Mouse (Mus musculus): ENCODE results near the gene Znrf4. TPM values are rescaled to one million over a fixed set of nuclear protein-coding genes. Genes with fewer than 3 reads are reported as not detected.

Znrf4 gene
- polyA plus RNA-seq, 1 experiment from 2014 or later, result not detected

- no peak for ATAC-seq (replicated peaks; ENCODE audit: extremely low read depth, insufficient read depth, low FRiP score)
These were observed 532 bp downstream of the Znrf4 start for GRCm38 (mm10) chr17:56511707-56512090.

DNA sequence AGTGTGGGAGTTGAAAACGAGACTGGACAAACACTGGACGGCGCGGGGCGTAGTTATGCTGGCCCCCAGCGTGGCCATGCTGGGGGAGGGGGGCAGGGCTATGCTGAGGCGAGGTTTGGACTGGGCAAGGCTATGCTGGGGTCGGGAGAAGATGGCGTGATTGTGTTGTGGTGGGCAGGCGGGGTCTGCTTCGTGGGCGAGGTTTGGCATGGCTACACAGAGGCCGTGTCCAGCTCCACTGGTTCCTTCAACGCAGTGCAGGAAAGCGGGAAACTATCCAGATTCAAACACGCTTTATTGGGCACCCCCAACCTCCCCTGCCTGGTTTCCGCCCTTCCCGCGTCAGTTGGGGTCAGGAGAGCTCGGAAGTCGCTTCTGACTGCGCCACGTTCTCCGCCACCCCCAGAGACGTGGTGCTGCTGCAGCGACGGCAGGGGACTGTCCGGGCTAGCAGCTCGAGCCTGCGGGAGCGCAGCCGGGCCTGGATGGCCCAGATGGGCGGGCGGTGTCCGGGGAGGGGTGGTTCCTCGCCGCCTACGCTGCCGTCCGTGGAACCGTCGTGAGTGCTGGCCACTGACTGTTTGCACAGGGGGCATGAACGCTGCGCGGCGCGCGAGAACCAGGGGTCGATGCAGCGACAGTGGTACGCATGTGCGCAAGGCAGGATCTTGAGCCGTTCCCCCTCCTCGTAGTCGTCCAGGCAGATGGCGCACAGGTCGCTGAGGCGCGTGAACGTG, 1.1 kb downstream of the Znrf4 start:
- Histone ChIP-seq H3K27me3 (ENCODE audit: control insufficient read depth, insufficient read depth, low read length) (peaks cover 63% of the 10 kb centered on the region), H3K4me1 (ENCODE audit: control insufficient read depth, insufficient read depth, low read length) (peaks cover 6% of the 10 kb centered on the region; the same call in 1 of the 2 replicates), H3K4me3 (ENCODE audit: low read length) (peak overlapping the region; percentile 25), H3K9me3 (replicated peaks; ENCODE audit: control insufficient read depth, low read length) (peaks cover 9% of the 10 kb centered on the region), H3K36me3 (ENCODE audit: control insufficient read depth, insufficient read depth) (no peaks in the 10 kb centered on the region), H3K4me2 (ENCODE audit: low read depth, low read length) (peak overlapping the region; percentile 25), H3K9ac (ENCODE audit: low read length) (no peak overlapping the region), H3K27ac (ENCODE audit: low read length) (no peak overlapping the region)
- no peak for ATAC-seq (replicated peaks; ENCODE audit: extremely low read depth, insufficient read depth, low FRiP score)
- 6% methylated on average over 60 of the region's 60 CpGs for WGBS

More at GRCm38 (mm10) chr17:56511707-56512090, 532 bp downstream of the Znrf4 start:
- H3K4me1 ChIP-seq (ENCODE audit: control insufficient read depth, insufficient read depth, low read length), result peaks cover 6% of the 10 kb centered on the region; the same call in 1 of the 2 replicates
- H3K4me2 ChIP-seq (ENCODE audit: low read depth, low read length), result peak overlapping the region; percentile 25
- peaks cover 64% of the 10 kb centered on the region for H3K27me3 ChIP-seq (ENCODE audit: control insufficient read depth, insufficient read depth, low read length)
- WGBS, result 20% methylated on average over 29 of the region's 29 CpGs
- peaks cover 13% of the 10 kb centered on the region for H3K9me3 ChIP-seq (replicated peaks; ENCODE audit: control insufficient read depth, low read length)
- H3K36me3 ChIP-seq (ENCODE audit: control insufficient read depth, insufficient read depth), result no peaks in the 10 kb centered on the region
- peak overlapping the region; percentile 25; the same call in 1 of the 2 replicates for H3K4me3 ChIP-seq (ENCODE audit: low read length)
- no peak overlapping the region for H3K9ac ChIP-seq (ENCODE audit: low read length)
- no peak overlapping the region for H3K27ac ChIP-seq (ENCODE audit: low read length)

GRCm38 (mm10) chr17:56510473-56510969, 1.7 kb downstream of the Znrf4 start:
- no peak for ATAC-seq (replicated peaks; ENCODE audit: extremely low read depth, insufficient read depth, low FRiP score)
- H3K4me3 ChIP-seq (ENCODE audit: low read length), result 0 out of 2 replicates have a peak overlapping the region, but pooled peaks have one; percentile 25
- H3K27ac ChIP-seq (ENCODE audit: low read length), result no peak overlapping the region
- H3K36me3 ChIP-seq (ENCODE audit: control insufficient read depth, insufficient read depth), result no peaks in the 10 kb centered on the region
- WGBS, result 19% methylated on average over 27 of the region's 27 CpGs
- H3K9ac ChIP-seq (ENCODE audit: low read length), result no peak overlapping the region
- peaks cover 4% of the 10 kb centered on the region; the same call in 1 of the 2 replicates for H3K4me1 ChIP-seq (ENCODE audit: control insufficient read depth, insufficient read depth, low read length)
- H3K27me3 ChIP-seq (ENCODE audit: control insufficient read depth, insufficient read depth, low read length), result peaks cover 63% of the 10 kb centered on the region
- H3K9me3 ChIP-seq (replicated peaks; ENCODE audit: control insufficient read depth, low read length), result peaks cover 9% of the 10 kb centered on the region
- no peak overlapping the region for H3K4me2 ChIP-seq (ENCODE audit: low read depth, low read length)

DNA sequence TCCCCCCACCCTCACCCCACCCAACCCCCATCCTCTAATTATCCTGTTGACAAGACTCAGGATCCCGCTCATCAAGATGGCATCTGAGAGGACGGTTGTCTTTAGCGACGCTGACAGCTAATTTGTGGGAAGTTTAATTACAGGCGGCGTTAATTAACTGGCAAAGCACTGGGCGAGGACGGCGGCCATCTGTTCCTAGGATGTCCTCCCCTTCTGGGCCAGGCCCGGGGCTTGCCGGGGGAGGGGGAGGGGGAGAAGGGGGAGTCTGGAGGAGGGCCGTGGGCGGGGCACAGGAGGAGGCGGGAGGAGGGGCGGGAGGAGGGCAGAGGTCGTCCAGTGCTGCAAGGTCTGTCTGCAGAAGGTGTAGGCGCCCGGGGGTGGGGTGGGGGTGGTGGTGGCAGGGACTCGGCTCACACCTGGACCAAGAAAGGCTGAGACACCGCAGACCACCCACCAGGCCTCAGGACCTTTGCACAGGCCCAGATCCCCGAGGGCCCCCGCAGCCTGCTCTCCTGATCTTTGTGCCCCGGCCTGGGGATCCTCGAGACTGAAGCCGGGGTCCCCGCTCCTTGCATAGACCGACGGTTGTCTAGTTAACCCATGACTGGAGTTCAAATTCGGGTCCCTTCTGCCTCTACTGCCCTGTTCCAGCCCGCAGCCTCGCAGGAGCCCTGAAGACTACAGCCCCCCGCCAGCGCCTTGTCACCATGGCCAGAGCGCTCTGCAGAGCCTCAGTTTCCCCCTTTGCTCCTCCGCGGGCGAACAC, 2.3 kb downstream of the Znrf4 start:
- ATAC-seq (replicated peaks; ENCODE audit: extremely low read depth, insufficient read depth, low FRiP score), result no peak
- no peak overlapping the region for H3K4me2 ChIP-seq (ENCODE audit: low read depth, low read length)
- H3K4me3 ChIP-seq (ENCODE audit: low read length), result no peak overlapping the region; the same call in 1 of the 2 replicates
- peaks cover 4% of the 10 kb centered on the region; the same call in 1 of the 2 replicates for H3K4me1 ChIP-seq (ENCODE audit: control insufficient read depth, insufficient read depth, low read length)
- no peak overlapping the region for H3K27ac ChIP-seq (ENCODE audit: low read length)
- peaks cover 9% of the 10 kb centered on the region for H3K9me3 ChIP-seq (replicated peaks; ENCODE audit: control insufficient read depth, low read length)
- H3K9ac ChIP-seq (ENCODE audit: low read length), result no peak overlapping the region
- no peaks in the 10 kb centered on the region for H3K36me3 ChIP-seq (ENCODE audit: control insufficient read depth, insufficient read depth)
- WGBS, result 8% methylated on average over 33 of the region's 37 CpGs
- H3K27me3 ChIP-seq (ENCODE audit: control insufficient read depth, insufficient read depth, low read length), result peaks cover 59% of the 10 kb centered on the region

DNA sequence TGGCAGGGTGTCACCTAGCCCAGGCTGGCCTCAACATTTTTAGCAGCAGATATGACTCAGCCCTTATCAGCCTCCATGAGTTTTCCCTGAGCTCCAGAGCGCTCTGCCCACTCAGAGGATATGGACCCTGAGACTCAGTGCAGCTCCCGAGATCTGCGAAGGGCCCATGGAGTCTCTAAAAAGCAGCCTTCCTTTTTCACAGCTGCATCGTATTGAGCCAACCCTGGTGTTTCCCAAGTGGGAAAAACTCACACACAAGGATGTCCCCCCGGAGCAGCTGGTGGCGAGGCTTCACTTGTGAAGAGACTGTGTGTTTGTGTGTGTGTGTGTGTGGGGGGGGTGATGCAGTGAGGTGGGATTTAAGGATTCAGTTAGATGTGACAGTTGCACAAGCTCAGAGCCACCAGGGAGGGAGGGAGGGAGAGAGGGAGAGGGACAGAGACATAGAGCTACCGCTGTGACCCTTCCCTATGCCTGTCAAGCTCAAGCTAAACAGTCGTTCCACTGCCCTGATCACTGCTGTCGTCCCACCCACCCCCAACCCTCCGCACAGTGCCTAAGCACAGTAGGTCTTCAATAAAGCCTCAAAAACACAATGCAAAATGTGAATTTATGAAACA, 3.1 kb downstream of the Znrf4 start:
- WGBS, result 46% methylated on average over 10 of the region's 10 CpGs
- ATAC-seq (replicated peaks; ENCODE audit: extremely low read depth, insufficient read depth, low FRiP score), result no peak
- H3K27me3 ChIP-seq (ENCODE audit: control insufficient read depth, insufficient read depth, low read length), result peaks cover 56% of the 10 kb centered on the region

GRCm38 (mm10) chr17:56507161-56508068, 4.8 kb downstream of the Znrf4 start:
- peaks cover 45% of the 10 kb centered on the region for H3K27me3 ChIP-seq (ENCODE audit: control insufficient read depth, insufficient read depth, low read length)
- peaks cover 4% of the 10 kb centered on the region; the same call in 1 of the 2 replicates for H3K4me1 ChIP-seq (ENCODE audit: control insufficient read depth, insufficient read depth, low read length)
- H3K4me3 ChIP-seq (ENCODE audit: low read length), result peak overlapping the region; percentile 68
- no peaks in the 10 kb centered on the region for H3K36me3 ChIP-seq (ENCODE audit: control insufficient read depth, insufficient read depth)
- peaks cover 13% of the 10 kb centered on the region for H3K9me3 ChIP-seq (replicated peaks; ENCODE audit: control insufficient read depth, low read length)
- H3K4me2 ChIP-seq (ENCODE audit: low read depth, low read length), result peak overlapping the region; percentile 93
- H3K27ac ChIP-seq (ENCODE audit: low read length), result peak overlapping the region; percentile 86
- H3K9ac ChIP-seq (ENCODE audit: low read length), result peak overlapping the region; percentile 90
- WGBS, result under 1% methylated on average over 42 of the region's 42 CpGs
- ATAC-seq (replicated peaks; ENCODE audit: extremely low read depth, insufficient read depth, low FRiP score), result peak; percentile 97

More for the DNA sequence above, 3.1 kb downstream of the Znrf4 start:
- H3K36me3 ChIP-seq (ENCODE audit: control insufficient read depth, insufficient read depth), result no peaks in the 10 kb centered on the region
- no peak overlapping the region; the same call in 1 of the 2 replicates for H3K4me3 ChIP-seq (ENCODE audit: low read length)
- H3K9ac ChIP-seq (ENCODE audit: low read length), result no peak overlapping the region
- H3K9me3 ChIP-seq (replicated peaks; ENCODE audit: control insufficient read depth, low read length), result peaks cover 13% of the 10 kb centered on the region
- H3K4me2 ChIP-seq (ENCODE audit: low read depth, low read length), result no peak overlapping the region
- no peak overlapping the region for H3K27ac ChIP-seq (ENCODE audit: low read length)
- peaks cover 4% of the 10 kb centered on the region; the same call in 1 of the 2 replicates for H3K4me1 ChIP-seq (ENCODE audit: control insufficient read depth, insufficient read depth, low read length)

GRCm38 (mm10) chr17:56506417-56507065, 5.7 kb downstream of the Znrf4 start:
- Histone ChIP-seq H3K4me2 (ENCODE audit: low read depth, low read length) (peak overlapping the region; percentile 93), H3K4me3 (ENCODE audit: low read length) (peak overlapping the region; percentile 68), H3K9ac (ENCODE audit: low read length) (peak overlapping the region; percentile 90), H3K27ac (ENCODE audit: low read length) (no peak overlapping the region), H3K9me3 (replicated peaks; ENCODE audit: control insufficient read depth, low read length) (peaks cover 7% of the 10 kb centered on the region), H3K27me3 (ENCODE audit: control insufficient read depth, insufficient read depth, low read length) (peaks cover 36% of the 10 kb centered on the region), H3K4me1 (ENCODE audit: control insufficient read depth, insufficient read depth, low read length) (peaks cover 4% of the 10 kb centered on the region; the same call in 1 of the 2 replicates), H3K36me3 (ENCODE audit: control insufficient read depth, insufficient read depth) (no peaks in the 10 kb centered on the region)
- ATAC-seq (replicated peaks; ENCODE audit: extremely low read depth, insufficient read depth, low FRiP score), result no peak
- 57% methylated on average over 15 of the region's 15 CpGs for WGBS

Measured in heart, embryonic 16.5 days (tissue).